Mouse (Mus musculus) liver, embryonic 15.5 days (tissue): ENCODE results near the gene Pld4. TPM values are rescaled to one million over a fixed set of nuclear protein-coding genes. Genes with fewer than 3 reads are reported as not detected.

ENCODE experiments used
- ATAC-seq: fragments of 200-750 bp; cut with Nextera tagmentation; 2 replicates; pipeline ENCODE4 v1.8.0; 2017; ENCODE audit warnings: moderate number of reproducible peaks, mild to moderate bottlenecking, moderate library complexity; ENCODE audit not compliant: insufficient read depth
- H3K27ac ChIP-seq: fragments of 300-500 bp; sonication (generic); replicated peaks from 2 replicates; pipeline ENCODE4 v1.5.1; 2015; ENCODE audit warnings: mild to moderate bottlenecking, inconsistent platforms
- H3K27me3 ChIP-seq: fragments of 300-500 bp; sonication (generic); 2 replicates; pipeline ENCODE4 v1.6.1; 2015; ENCODE audit warnings: mild to moderate bottlenecking, inconsistent platforms
- H3K36me3 ChIP-seq: fragments of 300-500 bp; sonication (generic); replicated peaks from 2 replicates; pipeline ENCODE4 v1.6.1; 2015; ENCODE audit warnings: moderate library complexity, mild to moderate bottlenecking, inconsistent platforms
- H3K4me1 ChIP-seq: fragments of 300-500 bp; sonication (generic); replicated peaks from 2 replicates; pipeline ENCODE4 v1.6.1; 2015; ENCODE audit warnings: inconsistent platforms
- H3K4me2 ChIP-seq: fragments of 300-500 bp; sonication (generic); 2 replicates; pipeline ENCODE4 v1.6.1; 2015; ENCODE audit warnings: moderate library complexity, mild to moderate bottlenecking, inconsistent platforms
- H3K4me3 ChIP-seq: fragments of 300-500 bp; sonication (generic); replicated peaks from 2 replicates; pipeline ENCODE4 v1.5.1; 2015; ENCODE audit warnings: mild to moderate bottlenecking, inconsistent platforms
- H3K9ac ChIP-seq: fragments of 300-500 bp; sonication (generic); 2 replicates; pipeline ENCODE4 v1.6.1; 2015; ENCODE audit warnings: moderate library complexity, mild to moderate bottlenecking, inconsistent platforms
- H3K9me3 ChIP-seq: fragments of 300-500 bp; sonication (generic); replicated peaks from 2 replicates; pipeline ENCODE4 v1.6.1; 2016; ENCODE audit warnings: inconsistent platforms
- WGBS: fragments of 180-500 bp; shearing (Covaris S2); methylation state at CpG from one replicate; pipeline ENCODE4 v1.1.7; 2015; ENCODE audit warnings: mixed read lengths; ENCODE audit not compliant: insufficient replicate concordance; 5-methylcytosine and 5-hydroxymethylcytosine counted together
- polyA plus RNA-seq: library from polyadenylated mRNA; unstranded; fragments of >200 nt; fragmentation: Nextera tagmentation; extraction: Ambion mirVana; gene quantifications from 2 replicates; pipeline ENCODE4 v1.2.1, GENCODE M21; 2015

Pld4 gene
- polyA plus RNA-seq, 1 experiment from 2014 or later: 22.4 TPM

- Histone ChIP-seq H3K4me3 (no peak overlapping the region), H3K4me2 (no peak overlapping the region), H3K27me3 (no peaks in the 10 kb centered on the region), H3K27ac (no peak overlapping the region), H3K9ac (no peak overlapping the region), H3K9me3 (no peaks in the 10 kb centered on the region), H3K4me1 (no peaks in the 10 kb centered on the region), H3K36me3 (no peaks in the 10 kb centered on the region)
- ATAC-seq: no peak
- WGBS: 76% methylated on average over 16 of the region's 16 CpGs
These were observed 6.8 kb downstream of the Pld4 start for GRCm38 (mm10) chr12:112767036-112767890.

DNA sequence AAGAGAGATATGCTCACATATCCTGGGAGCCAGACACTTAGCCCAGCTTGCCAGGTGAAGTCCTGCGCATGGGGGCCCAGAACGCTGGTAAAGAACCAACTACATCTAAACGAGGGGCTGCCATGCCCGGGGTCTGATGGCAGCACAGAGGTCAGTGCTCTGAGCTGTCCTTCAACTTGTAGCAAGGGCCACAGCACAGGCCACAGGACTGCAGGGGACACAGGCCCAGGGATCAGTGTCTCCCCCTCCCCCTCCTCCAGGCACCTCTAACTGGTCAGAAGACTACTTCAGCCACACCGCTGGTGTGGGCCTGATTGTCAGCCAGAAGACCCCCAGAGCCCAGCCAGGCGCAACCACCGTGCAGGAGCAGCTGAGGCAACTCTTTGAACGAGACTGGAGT, 7.7 kb downstream of the Pld4 start:
- Histone ChIP-seq H3K4me2 (no peak overlapping the region), H3K4me3 (no peak overlapping the region), H3K27me3 (no peaks in the 10 kb centered on the region), H3K9me3 (no peaks in the 10 kb centered on the region), H3K9ac (no peak overlapping the region), H3K4me1 (no peaks in the 10 kb centered on the region), H3K36me3 (no peaks in the 10 kb centered on the region), H3K27ac (no peak overlapping the region)
- ATAC-seq: no peak
- WGBS: 56% methylated on average over 8 of the region's 8 CpGs

DNA sequence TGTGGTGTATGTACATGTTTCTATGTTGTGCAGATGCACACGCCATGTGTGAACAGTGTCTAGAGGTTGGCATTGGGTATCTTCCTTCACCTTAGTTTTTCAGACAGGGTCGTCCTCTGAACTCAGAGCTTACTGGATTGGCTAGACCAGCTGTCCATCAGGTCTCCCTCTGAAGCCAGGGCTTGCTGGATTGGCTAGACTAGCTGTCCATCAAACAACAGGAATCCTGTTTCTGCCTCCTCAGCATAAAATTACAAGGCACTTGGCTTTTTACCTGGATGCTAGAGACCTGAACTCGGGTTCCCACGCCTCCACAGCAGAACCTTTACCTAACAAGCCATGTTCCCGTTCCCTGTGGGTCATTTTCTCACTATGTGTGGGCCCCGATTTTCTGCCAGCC, 8.6 kb downstream of the Pld4 start:
- Histone ChIP-seq H3K27ac (no peak overlapping the region), H3K27me3 (no peaks in the 10 kb centered on the region), H3K9ac (no peak overlapping the region), H3K36me3 (no peaks in the 10 kb centered on the region), H3K4me3 (no peak overlapping the region), H3K4me2 (no peak overlapping the region), H3K4me1 (no peaks in the 10 kb centered on the region), H3K9me3 (no peaks in the 10 kb centered on the region)
- no peak for ATAC-seq
- WGBS: 54% methylated on average over 6 of the region's 6 CpGs

DNA sequence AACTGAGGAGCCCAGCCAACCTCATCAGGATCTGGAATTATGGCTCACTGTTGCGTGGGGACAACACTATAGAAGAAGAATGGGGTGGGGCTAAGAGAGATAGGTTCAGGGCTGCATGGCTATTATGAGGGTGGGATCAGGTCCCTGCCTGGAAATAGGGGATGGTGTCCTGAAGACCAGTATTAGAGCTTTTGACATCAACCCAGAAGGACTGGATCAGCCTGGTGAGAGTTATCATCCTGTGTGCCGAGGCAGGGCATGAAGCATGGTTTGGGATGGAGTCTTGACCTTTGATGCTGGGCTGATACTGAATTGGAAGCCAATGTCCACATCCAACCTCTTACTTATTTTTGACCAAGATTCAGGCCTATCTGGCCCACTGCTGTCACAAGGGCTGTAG, 9.3 kb downstream of the Pld4 start:
- Histone ChIP-seq H3K9me3 (no peaks in the 10 kb centered on the region), H3K27me3 (no peaks in the 10 kb centered on the region), H3K36me3 (no peaks in the 10 kb centered on the region), H3K4me3 (no peak overlapping the region), H3K4me1 (no peaks in the 10 kb centered on the region), H3K4me2 (no peak overlapping the region), H3K27ac (no peak overlapping the region), H3K9ac (no peak overlapping the region)
- no peak for ATAC-seq
- 78% methylated on average over 2 of the region's 2 CpGs for WGBS

DNA sequence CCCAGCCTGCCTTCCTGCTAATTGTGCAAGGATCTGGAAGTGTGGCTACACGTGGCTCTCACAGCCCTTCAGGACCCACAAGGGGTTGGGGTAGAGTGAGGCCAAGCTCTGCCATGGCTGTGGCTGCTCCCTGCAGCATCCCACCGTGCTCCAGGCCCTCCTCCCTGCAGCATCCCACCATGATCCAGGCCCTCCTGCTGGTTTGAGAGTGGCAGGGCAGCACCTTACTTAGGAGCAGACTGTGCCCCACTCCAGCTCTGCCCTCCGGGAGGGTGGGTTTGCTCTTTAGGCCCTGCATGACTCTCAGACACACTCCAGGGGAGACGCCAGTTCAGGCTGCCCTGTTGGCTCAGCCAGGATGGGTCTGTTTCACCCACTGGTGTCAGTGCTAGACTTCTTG, 9.9 kb downstream of the Pld4 start:
- ATAC-seq: no peak
- no peak overlapping the region for H3K4me2 ChIP-seq
- 58% methylated on average over 4 of the region's 4 CpGs for WGBS
- H3K4me3 ChIP-seq: no peak overlapping the region
- H3K4me1 ChIP-seq: no peaks in the 10 kb centered on the region
- H3K9ac ChIP-seq: no peak overlapping the region
- no peaks in the 10 kb centered on the region for H3K27me3 ChIP-seq
- H3K27ac ChIP-seq: no peak overlapping the region
- H3K9me3 ChIP-seq: no peaks in the 10 kb centered on the region
- no peaks in the 10 kb centered on the region for H3K36me3 ChIP-seq

GRCm38 (mm10) chr12:112772306-112772705, 11.9 kb downstream of the Pld4 start:
- no peak overlapping the region for H3K9ac ChIP-seq
- no peak for ATAC-seq
- H3K27ac ChIP-seq: no peak overlapping the region
- no peak overlapping the region for H3K4me3 ChIP-seq
- no peaks in the 10 kb centered on the region for H3K4me1 ChIP-seq
- H3K4me2 ChIP-seq: no peak overlapping the region
- no peaks in the 10 kb centered on the region for H3K27me3 ChIP-seq
- whole genome bisulfite sequencing: 70% methylated on average over 14 of the region's 14 CpGs
- H3K9me3 ChIP-seq: no peaks in the 10 kb centered on the region
- H3K36me3 ChIP-seq: no peaks in the 10 kb centered on the region

DNA sequence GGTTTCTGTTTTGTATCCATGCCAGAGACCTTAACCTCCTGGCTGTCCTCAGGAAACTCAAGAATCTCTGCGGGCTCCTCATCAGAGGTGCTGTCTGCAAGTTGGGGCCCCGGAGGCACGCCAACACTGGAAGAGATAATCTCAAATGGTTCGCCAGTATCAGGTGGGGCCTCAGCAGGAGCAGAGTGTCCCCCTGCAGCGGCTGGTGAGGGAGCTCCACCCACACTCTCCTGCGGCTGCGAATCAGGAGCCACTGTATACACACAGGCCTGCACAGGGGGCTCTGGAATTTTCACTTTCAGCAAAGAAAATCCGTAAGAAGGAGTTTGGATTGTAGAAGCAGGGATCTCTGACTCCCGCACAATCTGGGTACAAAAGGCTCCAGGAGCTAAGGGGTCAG, 12.9 kb downstream of the Pld4 start:
- no peaks in the 10 kb centered on the region for H3K9me3 ChIP-seq
- 36% methylated on average over 9 of the region's 9 CpGs for WGBS
- H3K9ac ChIP-seq: no peak overlapping the region
- no peak overlapping the region for H3K4me3 ChIP-seq
- no peaks in the 10 kb centered on the region for H3K27me3 ChIP-seq
- no peak overlapping the region for H3K27ac ChIP-seq
- no peaks in the 10 kb centered on the region for H3K4me1 ChIP-seq
- ATAC-seq: no peak
- no peak overlapping the region for H3K4me2 ChIP-seq
- H3K36me3 ChIP-seq: no peaks in the 10 kb centered on the region

DNA sequence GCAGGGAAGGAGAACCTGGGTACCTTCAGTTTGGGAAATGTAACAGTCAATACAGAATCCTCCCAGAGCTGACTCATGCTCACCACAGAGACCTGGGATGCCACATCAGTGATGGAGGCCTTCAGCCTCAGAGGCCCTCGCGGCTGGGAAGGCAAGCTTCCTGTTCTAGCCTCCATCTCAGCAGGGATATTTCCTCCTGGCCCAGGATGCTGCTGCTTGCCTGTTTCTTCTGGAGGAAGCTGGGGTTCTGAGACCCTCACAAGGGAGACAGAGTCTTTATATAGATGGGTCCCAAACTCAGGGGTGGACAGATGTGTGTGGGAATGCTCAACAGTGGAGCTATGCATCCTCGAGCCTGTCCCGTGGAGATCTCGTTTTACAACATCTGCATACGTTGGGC, 13.6 kb downstream of the Pld4 start:
- H3K27me3 ChIP-seq: no peaks in the 10 kb centered on the region
- no peak overlapping the region for H3K4me2 ChIP-seq
- no peaks in the 10 kb centered on the region for H3K9me3 ChIP-seq
- no peaks in the 10 kb centered on the region for H3K4me1 ChIP-seq
- WGBS: 55% methylated on average over 6 of the region's 6 CpGs
- H3K4me3 ChIP-seq: no peak overlapping the region
- no peak for ATAC-seq
- no peak overlapping the region for H3K9ac ChIP-seq
- no peak overlapping the region for H3K27ac ChIP-seq
- no peaks in the 10 kb centered on the region for H3K36me3 ChIP-seq

DNA sequence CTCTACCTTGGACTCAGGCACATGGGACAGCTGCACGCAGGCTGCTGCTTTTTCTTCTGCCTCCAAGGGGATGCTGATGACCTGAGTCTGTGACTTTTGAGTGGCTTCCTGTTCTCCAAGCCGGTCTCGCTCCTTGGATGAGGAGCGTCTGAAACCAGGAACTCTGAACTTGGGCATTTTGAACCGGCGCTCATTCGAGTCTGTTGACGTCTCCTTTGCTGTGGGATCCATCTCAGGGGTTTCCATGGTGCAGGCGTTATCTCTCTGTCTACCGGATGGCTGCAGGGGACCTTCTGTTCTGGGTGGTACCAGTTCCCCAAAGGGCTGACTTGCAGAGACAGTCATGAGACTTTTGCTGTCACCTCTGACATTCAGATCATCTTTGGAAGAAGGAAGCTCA, 14.0 kb downstream of the Pld4 start:
- H3K4me2 ChIP-seq: no peak overlapping the region
- no peaks in the 10 kb centered on the region for H3K27me3 ChIP-seq
- no peak for ATAC-seq
- H3K27ac ChIP-seq: no peak overlapping the region
- H3K4me1 ChIP-seq: no peaks in the 10 kb centered on the region
- H3K9ac ChIP-seq: no peak overlapping the region
- H3K4me3 ChIP-seq: no peak overlapping the region
- no peaks in the 10 kb centered on the region for H3K9me3 ChIP-seq
- H3K36me3 ChIP-seq: no peaks in the 10 kb centered on the region
- whole genome bisulfite sequencing: 73% methylated on average over 10 of the region's 10 CpGs

- Histone ChIP-seq H3K9ac (no peak overlapping the region), H3K4me1 (no peaks in the 10 kb centered on the region), H3K9me3 (no peaks in the 10 kb centered on the region), H3K4me3 (no peak overlapping the region), H3K36me3 (no peaks in the 10 kb centered on the region), H3K27ac (no peak overlapping the region), H3K4me2 (no peak overlapping the region), H3K27me3 (no peaks in the 10 kb centered on the region; the same call in 1 of the 2 replicates)
- 57% methylated on average over 8 of the region's 8 CpGs for whole genome bisulfite sequencing
- ATAC-seq: no peak
These were observed 30.6 kb downstream of the Pld4 start for GRCm38 (mm10) chr12:112791026-112791425.

- Histone ChIP-seq H3K4me1 (no peaks in the 10 kb centered on the region), H3K4me3 (no peak overlapping the region), H3K9ac (no peak overlapping the region), H3K36me3 (no peaks in the 10 kb centered on the region), H3K27me3 (peaks cover 21% of the 10 kb centered on the region), H3K4me2 (no peak overlapping the region), H3K9me3 (no peaks in the 10 kb centered on the region), H3K27ac (no peak overlapping the region)
- ATAC-seq: no peak
- 55% methylated on average over 13 of the region's 13 CpGs for WGBS
These were observed 33.3 kb downstream of the Pld4 start for GRCm38 (mm10) chr12:112793601-112794355.
